Mouse (Mus musculus): ENCODE measurements around the gene Aldh6a1.
A peak's percentile ranks its signal among the peaks of the same experiment; 100 is the strongest.

Gene Aldh6a1

GRCm38 (mm10) chr12:84408819-84409507, 41.8 kb downstream of the Aldh6a1 start, which contains the start of the genes Entpd5 and Bbof1:
TSS of gene Entpd5 (minus strand) at chr12:84409029.
TSS of gene Bbof1 (plus strand) at chr12:84409071.
- DNase-seq (ENCODE audit: low spot score in 2 of 2), result peak; percentile 93 to 94

- DNase-seq (ENCODE audit: low spot score in 2 of 2), result peak; percentile 32 to 46
Measured at GRCm38 (mm10) chr12:84407874-84408818, 42.7 kb downstream of the Aldh6a1 start.

- DNase-seq (ENCODE audit: low spot score in 2 of 2), result no peak
Measured at GRCm38 (mm10) chr12:84407259-84407658, 43.5 kb downstream of the Aldh6a1 start.

- DNase-seq (ENCODE audit: low spot score in 2 of 2), result no peak
Measured at GRCm38 (mm10) chr12:84404541-84404940, 46.3 kb downstream of the Aldh6a1 start.

- DNase-seq (ENCODE audit: low spot score in 2 of 2), result no peak
Measured at GRCm38 (mm10) chr12:84402923-84403322, 47.9 kb downstream of the Aldh6a1 start.

GRCm38 (mm10) chr12:84400653-84401052, 50.2 kb downstream of the Aldh6a1 start:
- no peak for DNase-seq (ENCODE audit: low spot score in 2 of 2)

- DNase-seq (ENCODE audit: low spot score in 2 of 2), result no peak
Measured at GRCm38 (mm10) chr12:84400068-84400467, 50.7 kb downstream of the Aldh6a1 start.

GRCm38 (mm10) chr12:84399663-84400062, 51.1 kb downstream of the Aldh6a1 start:
- DNase-seq (ENCODE audit: low spot score in 2 of 2), result no peak

GRCm38 (mm10) chr12:84399135-84399534, 51.7 kb downstream of the Aldh6a1 start:
- no peak for DNase-seq (ENCODE audit: low spot score in 2 of 2)

GRCm38 (mm10) chr12:84398629-84399028, 52.2 kb downstream of the Aldh6a1 start:
- no peak for DNase-seq (ENCODE audit: low spot score in 2 of 2)

- DNase-seq (ENCODE audit: low spot score in 2 of 2), result no peak
Measured at GRCm38 (mm10) chr12:84397685-84398084, 53.1 kb downstream of the Aldh6a1 start.

- no peak for DNase-seq (ENCODE audit: low spot score in 2 of 2)
Measured at GRCm38 (mm10) chr12:84396947-84397679, 53.7 kb downstream of the Aldh6a1 start.

GRCm38 (mm10) chr12:84393847-84394246, 57.0 kb downstream of the Aldh6a1 start:
- DNase-seq (ENCODE audit: low spot score in 2 of 2), result no peak

GRCm38 (mm10) chr12:84392681-84393080, 58.1 kb downstream of the Aldh6a1 start:
- DNase-seq (ENCODE audit: low spot score in 2 of 2), result no peak

- DNase-seq (ENCODE audit: low spot score in 2 of 2), result no peak
Measured at GRCm38 (mm10) chr12:84390336-84390735, 60.5 kb downstream of the Aldh6a1 start.

GRCm38 (mm10) chr12:84388774-84389400, 61.9 kb downstream of the Aldh6a1 start:
- DNase-seq (ENCODE audit: low spot score in 2 of 2), result no peak

- DNase-seq (ENCODE audit: low spot score in 2 of 2), result no peak
Measured at GRCm38 (mm10) chr12:84388097-84388496, 62.7 kb downstream of the Aldh6a1 start.

GRCm38 (mm10) chr12:84385408-84385807, 65.4 kb downstream of the Aldh6a1 start:
- no peak for DNase-seq (ENCODE audit: low spot score in 2 of 2)

- peak in 1 of 2 experiments; percentile 38 for DNase-seq (ENCODE audit: low spot score in 2 of 2)
Measured at GRCm38 (mm10) chr12:84384644-84385081, 66.1 kb downstream of the Aldh6a1 start.

- DNase-seq (ENCODE audit: low spot score in 2 of 2), result no peak
Measured at GRCm38 (mm10) chr12:84382369-84382768, 68.4 kb downstream of the Aldh6a1 start.
